Mouse (Mus musculus): Measurements from ENCODE around the gene Vwa1.
"Not testable (repeated sequence)": the region's sequence is repeated elsewhere in the genome, so short reads cannot be mapped to it uniquely, and the experiment has no call there.

Vwa1 gene

DNA sequence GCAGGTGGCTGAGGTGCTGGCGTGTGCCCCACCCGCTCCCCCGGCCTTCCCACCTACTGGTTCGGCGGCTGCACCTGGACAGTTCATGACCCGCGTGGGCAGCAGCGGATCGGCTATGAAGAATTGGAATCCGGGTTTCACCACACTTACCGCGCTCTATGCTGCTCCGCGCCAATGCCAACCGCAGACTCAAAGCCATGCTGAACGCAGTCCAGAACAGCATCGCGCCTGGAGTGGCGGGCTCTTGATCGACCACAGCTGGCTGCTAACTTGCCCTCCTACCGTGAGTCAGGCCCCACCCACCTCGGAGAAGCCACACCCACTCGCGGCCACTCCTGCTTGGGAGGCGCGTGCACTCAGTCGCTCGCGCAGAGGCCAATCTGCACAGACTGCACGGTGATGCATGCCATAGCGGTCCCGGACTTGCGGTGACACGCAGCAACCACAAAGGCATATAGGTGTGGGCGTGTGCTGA, at the start of gene Vwa1:
Gene Vwa1, minus strand, starts transcription at position 419 of the 475 bp plus-strand sequence.
- peak; percentile 75 to 80 for DNase-seq (ENCODE audit: low spot score in 2 of 2)

GRCm38 (mm10) chr4:155823443-155823842, 48.9 kb upstream of the Vwa1 start:
- DNase-seq (ENCODE audit: low spot score in 2 of 2) = no peak

DNA sequence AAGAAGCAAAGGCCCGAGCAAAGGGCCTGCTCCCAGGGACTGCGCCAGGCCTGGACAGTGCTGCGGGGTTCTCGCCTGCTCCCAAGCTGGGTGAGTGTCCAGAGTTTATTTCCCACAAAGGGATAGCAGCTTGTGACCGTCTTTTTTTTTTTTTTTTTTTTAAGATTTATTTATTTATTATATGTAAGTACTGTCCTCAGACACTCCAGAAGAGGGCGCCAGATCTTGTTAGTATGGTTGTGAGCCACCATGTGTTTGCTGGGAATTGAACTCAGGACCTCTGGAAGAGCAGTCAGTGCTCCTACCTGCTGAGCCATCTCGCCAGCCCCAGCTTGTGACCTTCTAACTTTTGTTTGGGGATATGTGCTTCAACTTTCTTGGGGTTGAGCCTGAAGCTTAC, 46.5 kb upstream of the Vwa1 start:
- no peak for DNase-seq (ENCODE audit: low spot score in 2 of 2)

DNA sequence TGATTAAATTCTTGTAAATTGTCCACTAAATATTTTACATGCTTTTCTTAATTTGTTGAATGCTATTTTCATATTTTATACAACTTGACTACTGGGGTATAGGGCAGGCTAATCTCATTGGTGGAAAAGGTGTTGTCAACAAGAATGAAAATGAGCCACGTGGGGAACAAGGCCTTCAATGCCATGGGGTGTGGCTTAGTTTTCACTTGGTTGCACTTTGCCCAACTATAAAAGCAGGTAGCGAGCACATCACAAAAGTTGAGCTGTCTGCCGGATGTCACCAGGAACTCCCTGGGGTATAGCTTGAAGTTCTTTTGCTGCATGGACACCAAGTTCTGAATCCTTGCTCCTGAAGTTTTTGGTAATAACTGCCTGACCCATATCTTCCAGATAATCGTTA, 43.0 kb upstream of the Vwa1 start:
- DNase-seq (ENCODE audit: low spot score in 2 of 2) = no peak

- no peak for DNase-seq (ENCODE audit: low spot score in 2 of 2)
Measured at GRCm38 (mm10) chr4:155812665-155813181, 38.2 kb upstream of the Vwa1 start.

GRCm38 (mm10) chr4:155811929-155812664, 37.6 kb upstream of the Vwa1 start, which contains the start of gene Ccnl2:
Gene Ccnl2 (plus strand): TSS chr4:155812489.
- peak; percentile 82 to 90 for DNase-seq (ENCODE audit: low spot score in 2 of 2)

- no peak for DNase-seq (ENCODE audit: low spot score in 2 of 2)
Measured at GRCm38 (mm10) chr4:155807841-155808240, 33.3 kb upstream of the Vwa1 start.

DNA sequence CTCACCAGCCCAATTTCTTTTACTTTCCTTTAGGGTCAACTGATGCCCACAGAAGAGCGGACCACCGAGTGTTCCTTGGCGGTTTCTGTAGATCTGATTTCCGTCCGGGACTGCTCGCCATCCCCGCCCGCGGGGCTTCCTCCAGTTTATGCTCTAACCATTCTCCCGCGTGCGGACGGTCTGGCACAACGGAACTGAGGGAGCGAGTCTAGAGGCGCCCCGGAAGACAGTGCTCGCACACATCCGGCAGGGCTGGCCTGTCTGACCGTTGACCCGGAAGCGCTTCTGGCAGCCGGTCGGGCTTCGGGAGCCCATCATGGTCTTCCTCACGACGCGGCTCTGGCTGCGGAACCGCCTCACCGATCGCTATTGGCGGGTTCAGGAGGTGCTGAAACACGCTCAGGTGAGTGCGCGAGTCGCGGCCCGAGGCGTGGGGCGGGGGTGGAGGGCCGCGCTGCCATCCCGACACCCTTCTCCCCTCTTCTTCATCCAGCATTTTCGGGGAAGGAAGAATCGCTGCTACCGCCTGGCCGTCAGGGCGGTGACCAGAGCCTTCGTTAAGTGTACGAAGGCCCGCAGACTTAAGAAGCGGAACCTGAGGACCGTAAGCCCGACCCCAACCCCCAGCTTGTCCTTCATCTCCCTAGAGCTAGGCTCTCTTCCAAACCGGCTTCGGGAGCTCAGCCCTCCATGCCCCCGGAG, 29.0 kb upstream of the Vwa1 start:
- peak; percentile 94 to 96 for DNase-seq (ENCODE audit: low spot score in 2 of 2)

- no peak for DNase-seq (ENCODE audit: low spot score in 2 of 2)
Measured at GRCm38 (mm10) chr4:155802741-155803339, 28.3 kb upstream of the Vwa1 start, which contains the start of gene Mrpl20. Gene Mrpl20 (plus strand): TSS chr4:155802878.

DNA sequence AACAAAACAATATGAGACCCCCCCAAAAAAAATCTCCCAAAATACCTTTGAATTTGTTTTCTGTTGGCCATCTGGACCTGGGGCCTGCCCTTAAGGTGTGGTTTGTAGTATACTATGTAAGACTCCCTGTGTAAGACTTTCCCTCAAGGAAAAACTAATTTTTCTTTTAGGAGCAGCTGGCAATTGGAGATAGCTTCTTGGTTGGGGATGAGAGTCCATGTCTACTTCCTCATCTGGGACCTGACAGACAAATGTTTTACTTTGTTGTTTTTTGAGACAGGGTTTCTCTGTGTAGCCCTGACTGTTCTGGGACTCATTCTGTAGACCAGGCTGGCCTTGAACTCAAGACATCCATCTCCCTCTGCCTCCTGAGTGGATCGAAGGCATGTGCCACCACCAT, 27.6 kb upstream of the Vwa1 start:
- DNase-seq (ENCODE audit: low spot score in 2 of 2) = no peak

DNA sequence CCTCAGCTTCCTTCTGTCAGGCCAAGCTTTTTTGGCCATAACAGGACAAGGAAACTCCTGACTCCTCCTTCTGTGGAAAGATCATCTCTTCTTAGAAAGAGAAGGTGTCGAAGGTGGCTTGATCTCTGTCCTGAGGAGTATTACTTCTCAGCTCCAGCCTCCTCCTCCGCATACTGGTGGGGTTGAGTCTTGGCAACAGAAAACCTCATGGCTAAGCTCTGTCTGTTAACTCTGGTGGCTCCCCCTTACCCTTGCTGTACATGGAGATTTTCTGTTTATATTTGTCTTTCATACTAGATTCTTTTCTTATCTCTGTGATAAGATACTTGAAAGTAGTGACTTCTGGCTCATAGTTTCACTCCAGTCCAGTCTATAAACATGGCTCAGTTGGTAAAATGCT, 19.2 kb upstream of the Vwa1 start:
- no peak for DNase-seq (ENCODE audit: low spot score in 2 of 2)

- DNase-seq (ENCODE audit: low spot score in 2 of 2) = no peak
Measured at GRCm38 (mm10) chr4:155791240-155791933, 16.9 kb upstream of the Vwa1 start.

GRCm38 (mm10) chr4:155790650-155791161, 16.2 kb upstream of the Vwa1 start:
- DNase-seq (ENCODE audit: low spot score in 2 of 2) = no peak

DNA sequence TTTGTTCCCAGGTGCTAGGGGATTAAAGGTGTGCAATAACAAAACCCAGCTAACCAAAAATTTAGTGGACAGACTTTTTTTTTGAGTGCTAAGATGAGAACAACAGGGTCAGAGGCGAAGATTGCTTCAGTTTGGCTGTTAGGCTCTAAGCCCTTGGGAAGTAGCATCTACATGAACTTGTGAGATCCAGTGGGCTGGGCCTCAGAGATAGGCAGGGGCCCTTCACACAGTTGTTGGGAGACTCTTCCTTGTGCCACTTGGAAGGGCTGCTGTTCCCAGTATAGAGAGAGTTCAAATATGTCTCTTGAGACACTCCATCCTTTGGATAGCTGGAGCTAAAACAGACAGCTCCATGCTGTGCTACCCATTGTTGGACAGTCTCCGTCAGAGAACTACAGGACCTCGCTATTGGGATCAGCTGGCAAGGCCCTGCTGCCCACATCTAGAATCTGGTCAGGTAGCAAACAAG, 15.6 kb upstream of the Vwa1 start, which contains the start of gene Ankrd65:
Gene Ankrd65, plus strand, starts transcription at position 419 of the 469 bp plus-strand sequence.
- DNase-seq (ENCODE audit: low spot score in 2 of 2) = no peak

GRCm38 (mm10) chr4:155788833-155789232, 14.3 kb upstream of the Vwa1 start:
- DNase-seq (ENCODE audit: low spot score in 2 of 2) = not testable (repeated sequence)

DNA sequence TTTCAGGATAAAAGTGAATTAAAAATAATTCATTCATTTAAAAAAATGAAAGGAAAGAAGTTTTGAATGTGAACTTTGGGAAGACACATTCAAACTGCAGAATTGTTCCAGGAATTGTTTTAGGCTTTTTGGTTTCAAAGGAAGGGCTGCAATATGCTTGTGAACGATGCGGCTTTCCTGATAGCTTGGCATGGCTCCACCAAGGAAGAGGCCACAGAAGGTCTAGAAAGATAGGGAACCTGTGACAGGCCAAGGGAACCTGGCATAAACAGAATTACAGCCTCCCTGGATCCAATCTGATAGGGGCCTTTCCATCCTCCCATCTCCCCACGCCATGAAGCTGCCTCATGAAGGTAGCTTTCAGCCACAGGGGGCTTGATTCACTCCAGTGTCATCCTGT, 13.8 kb upstream of the Vwa1 start:
- peak in 1 of 2 experiments; percentile 47 for DNase-seq (ENCODE audit: low spot score in 2 of 2)

- DNase-seq (ENCODE audit: low spot score in 2 of 2) = no peak
Measured at GRCm38 (mm10) chr4:155785819-155786218, 11.3 kb upstream of the Vwa1 start, which contains the start of gene Tmem88b. Gene Tmem88b (minus strand): TSS chr4:155785874.

DNA sequence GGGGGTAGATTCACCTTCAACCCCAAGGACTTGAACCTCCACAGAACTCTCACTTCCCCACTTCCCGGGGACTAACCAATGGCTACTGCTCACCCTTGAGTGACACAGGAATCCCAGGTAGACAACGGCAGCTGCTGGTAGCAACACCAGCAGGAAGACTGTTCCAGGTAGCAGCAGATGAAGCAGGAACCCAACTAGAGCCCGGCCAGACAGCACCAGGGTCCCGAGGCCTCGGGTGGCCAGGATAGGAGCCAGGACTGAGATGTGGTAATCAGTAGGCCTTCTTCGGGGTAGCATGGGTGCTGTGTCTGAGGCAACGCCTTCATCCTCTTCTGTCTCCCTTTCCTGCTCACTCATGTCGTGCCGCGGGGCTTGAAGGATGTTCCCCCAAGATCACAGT, 10.7 kb upstream of the Vwa1 start:
- no peak for DNase-seq (ENCODE audit: low spot score in 2 of 2)

DNA sequence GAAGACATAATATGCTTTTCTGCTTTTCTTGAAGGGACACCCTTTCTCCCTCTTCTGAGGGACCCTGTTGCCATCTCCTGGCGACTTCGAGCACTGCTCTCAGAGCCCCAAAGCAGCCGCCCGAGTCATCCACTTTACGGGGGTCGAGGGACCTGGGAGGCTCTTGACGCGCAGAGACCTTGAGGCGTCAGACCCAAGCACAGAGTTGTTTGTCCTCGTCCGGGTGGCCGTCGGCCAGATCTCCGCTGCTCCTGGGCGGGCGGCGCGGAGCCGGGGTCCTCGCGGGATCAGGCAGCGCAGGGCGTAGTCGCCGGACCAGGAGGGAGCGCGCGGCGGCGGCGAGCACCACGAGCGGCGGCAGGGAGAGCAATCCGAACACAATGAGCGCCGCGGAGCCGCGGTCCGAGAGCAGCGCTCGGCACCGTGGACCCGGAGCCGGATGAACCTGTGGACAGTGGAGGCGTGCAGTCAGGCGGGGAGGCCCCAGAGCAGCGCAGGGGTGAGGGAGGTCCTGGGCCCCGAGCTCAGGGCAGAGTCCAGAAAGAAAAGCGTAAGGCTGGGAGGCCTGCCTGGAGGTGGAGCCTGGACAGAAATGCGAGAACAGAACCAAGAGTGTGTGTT, 9.7 kb upstream of the Vwa1 start:
- DNase-seq (ENCODE audit: low spot score in 2 of 2) = peak; percentile 55 to 72

DNA sequence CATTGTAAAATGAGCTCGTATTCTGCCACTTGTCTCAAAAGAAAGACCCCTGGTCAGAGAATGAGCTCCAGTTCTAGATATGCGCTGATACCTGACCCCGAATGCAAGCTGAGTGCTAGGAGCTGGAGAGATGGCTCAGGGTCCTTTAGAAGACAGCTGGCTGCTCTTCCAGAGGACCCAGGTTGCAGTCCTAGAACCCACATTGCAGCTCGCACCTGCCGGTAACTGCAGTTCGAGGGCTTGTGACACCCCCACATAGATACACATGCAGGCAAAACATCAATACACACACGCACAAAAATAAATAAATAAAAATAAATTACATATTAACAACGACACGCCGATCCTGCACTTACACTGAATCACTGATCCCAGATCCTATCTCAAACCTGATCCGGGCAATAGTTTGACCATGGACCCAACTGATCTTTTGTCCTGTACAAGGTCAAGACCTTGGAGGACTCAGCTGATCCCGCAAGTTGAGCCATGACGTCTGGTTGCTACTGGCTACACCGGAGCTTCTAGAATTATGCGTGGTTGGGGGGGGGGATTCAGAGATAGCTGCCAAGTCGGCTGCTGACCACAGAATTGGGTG, 9.1 kb upstream of the Vwa1 start:
- no peak for DNase-seq (ENCODE audit: low spot score in 2 of 2)

Data from spleen, postnatal 14 days (tissue).